Mouse (Mus musculus): Measurements from ENCODE around the gene Zfp580. TPM values are rescaled to one million over a fixed set of nuclear protein-coding genes. Genes with fewer than 3 reads are reported as not detected.

The Zfp580 gene
- polyA plus RNA-seq, 1 experiment from 2014 or later = 14.1 TPM

DNA sequence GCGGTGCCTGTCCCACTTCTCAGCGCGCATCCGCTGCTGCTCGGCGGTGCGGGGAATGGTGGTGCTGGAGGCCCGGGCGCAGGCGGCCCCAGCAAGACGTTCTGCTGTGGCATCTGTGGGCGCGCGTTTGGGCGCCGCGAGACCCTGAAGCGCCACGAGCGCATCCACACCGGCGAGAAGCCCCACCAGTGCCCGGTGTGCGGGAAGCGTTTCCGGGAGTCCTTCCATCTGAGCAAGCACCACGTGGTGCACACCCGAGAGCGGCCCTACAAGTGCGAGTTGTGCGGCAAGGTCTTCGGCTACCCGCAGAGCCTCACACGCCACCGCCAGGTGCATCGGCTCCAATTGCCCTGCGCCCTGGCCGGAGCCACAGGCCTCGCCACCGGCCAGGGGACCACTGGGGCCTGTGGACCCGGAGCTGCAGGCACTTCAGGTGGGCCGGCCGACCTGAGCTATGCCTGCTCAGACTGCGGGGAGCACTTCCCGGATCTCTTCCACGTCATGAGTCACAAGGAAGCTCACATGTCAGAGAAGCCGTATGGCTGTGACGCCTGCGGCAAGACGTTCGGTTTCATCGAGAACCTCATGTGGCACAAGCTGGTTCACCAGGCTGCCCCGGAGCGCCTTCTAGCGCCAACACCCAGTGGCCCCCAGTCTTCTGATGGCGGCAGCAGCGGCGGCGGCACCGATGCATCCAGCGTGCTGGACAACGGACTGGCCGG lies 20.6 kb upstream of the Zfp580 start:
- DNase-seq (ENCODE audit: low spot score) = no peak
- Histone ChIP-seq H3K4me3 (ENCODE audit: low read depth, low read length) (0 out of 2 replicates have a peak overlapping the region, but pooled peaks have one; percentile 14), H3K27ac (ENCODE audit: low read depth, low read length) (no peak overlapping the region), H3K4me1 (replicated peaks; ENCODE audit: control insufficient read depth, insufficient read depth, low read length) (no peaks in the 10 kb centered on the region), H3K9ac (ENCODE audit: low read depth, low read length) (no peak overlapping the region), H3K36me3 (ENCODE audit: control insufficient read depth, insufficient read depth, low read length) (peaks cover 73% of the 10 kb centered on the region), H3K4me2 (no peak overlapping the region), H3K27me3 (replicated peaks; ENCODE audit: control insufficient read depth, insufficient read depth, low read length) (no peaks in the 10 kb centered on the region), H3K9me3 (ENCODE audit: control insufficient read depth, low read length) (peaks cover 32% of the 10 kb centered on the region)
- ATAC-seq (replicated peaks; ENCODE audit: low FRiP score) = no peak
- WGBS = 86% methylated on average over 63 of the region's 63 CpGs

DNA sequence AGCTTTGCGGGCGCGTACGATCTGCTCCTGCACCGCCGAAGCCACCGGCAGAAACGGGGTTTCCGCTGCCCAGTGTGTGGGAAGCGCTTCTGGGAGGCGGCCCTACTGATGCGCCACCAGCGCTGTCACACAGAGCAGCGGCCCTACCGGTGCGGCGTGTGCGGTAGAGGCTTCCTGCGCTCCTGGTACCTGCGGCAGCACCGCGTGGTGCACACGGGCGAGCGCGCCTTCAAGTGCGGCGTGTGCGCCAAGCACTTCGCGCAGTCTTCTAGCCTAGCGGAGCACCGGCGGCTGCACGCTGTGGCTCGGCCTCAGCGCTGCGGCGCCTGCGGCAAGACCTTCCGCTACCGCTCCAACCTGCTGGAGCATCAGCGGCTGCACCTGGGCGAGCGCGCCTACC lies 19.8 kb upstream of the Zfp580 start:
- H3K36me3 ChIP-seq (ENCODE audit: control insufficient read depth, insufficient read depth, low read length) = peaks cover 72% of the 10 kb centered on the region
- no peak overlapping the region for H3K4me2 ChIP-seq
- ATAC-seq (replicated peaks; ENCODE audit: low FRiP score) (no peak), DNase-seq (ENCODE audit: low spot score) (no peak)
- H3K27ac ChIP-seq (ENCODE audit: low read depth, low read length) = no peak overlapping the region
- H3K27me3 ChIP-seq (replicated peaks; ENCODE audit: control insufficient read depth, insufficient read depth, low read length) = no peaks in the 10 kb centered on the region
- H3K9me3 ChIP-seq (ENCODE audit: control insufficient read depth, low read length) = peaks cover 32% of the 10 kb centered on the region
- no peaks in the 10 kb centered on the region for H3K4me1 ChIP-seq (replicated peaks; ENCODE audit: control insufficient read depth, insufficient read depth, low read length)
- WGBS = 84% methylated on average over 46 of the region's 46 CpGs
- H3K9ac ChIP-seq (ENCODE audit: low read depth, low read length) = no peak overlapping the region
- no peak overlapping the region for H3K4me3 ChIP-seq (ENCODE audit: low read depth, low read length)

DNA sequence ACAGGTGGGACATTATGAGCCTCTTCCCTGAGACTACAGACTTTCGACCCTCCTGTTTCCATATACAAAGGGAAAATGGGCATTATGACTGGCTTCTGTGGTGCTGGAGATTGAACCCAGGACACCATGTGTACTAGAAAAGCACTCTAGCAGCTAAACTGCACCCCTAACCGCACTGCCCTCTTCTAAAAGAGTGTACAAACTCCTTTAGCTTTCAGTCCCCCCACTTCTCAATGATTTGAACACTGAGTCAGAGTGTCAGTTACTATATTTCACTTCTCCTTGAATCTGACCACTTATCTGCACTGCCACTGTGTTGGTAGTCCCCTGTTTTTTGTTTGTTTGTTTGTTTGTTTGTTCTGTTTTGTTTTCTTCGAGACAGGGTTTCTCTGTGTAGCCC lies 17.5 kb upstream of the Zfp580 start, which contains the start of gene 4632433K11Rik:
TSS of gene 4632433K11Rik (plus strand) at position 301 of the 400 bp plus-strand sequence.
- Histone ChIP-seq H3K4me1 (replicated peaks; ENCODE audit: control insufficient read depth, insufficient read depth, low read length) (peaks cover 6% of the 10 kb centered on the region), H3K9ac (ENCODE audit: low read depth, low read length) (no peak within 1 kb of the TSS), H3K36me3 (ENCODE audit: control insufficient read depth, insufficient read depth, low read length) (peaks cover 60% of the 10 kb centered on the region), H3K4me2 (no peak within 1 kb of the TSS), H3K27me3 (replicated peaks; ENCODE audit: control insufficient read depth, insufficient read depth, low read length) (no peaks in the 10 kb centered on the region), H3K9me3 (ENCODE audit: control insufficient read depth, low read length) (peaks cover 31% of the 10 kb centered on the region), H3K4me3 (ENCODE audit: low read depth, low read length) (no peak within 1 kb of the TSS), H3K27ac (ENCODE audit: low read depth, low read length) (no peak within 1 kb of the TSS)
- WGBS = 83% methylated on average over 3 of the region's 3 CpGs
- DNase-seq (ENCODE audit: low spot score) (no peak), ATAC-seq (replicated peaks; ENCODE audit: low FRiP score) (no peak)

DNA sequence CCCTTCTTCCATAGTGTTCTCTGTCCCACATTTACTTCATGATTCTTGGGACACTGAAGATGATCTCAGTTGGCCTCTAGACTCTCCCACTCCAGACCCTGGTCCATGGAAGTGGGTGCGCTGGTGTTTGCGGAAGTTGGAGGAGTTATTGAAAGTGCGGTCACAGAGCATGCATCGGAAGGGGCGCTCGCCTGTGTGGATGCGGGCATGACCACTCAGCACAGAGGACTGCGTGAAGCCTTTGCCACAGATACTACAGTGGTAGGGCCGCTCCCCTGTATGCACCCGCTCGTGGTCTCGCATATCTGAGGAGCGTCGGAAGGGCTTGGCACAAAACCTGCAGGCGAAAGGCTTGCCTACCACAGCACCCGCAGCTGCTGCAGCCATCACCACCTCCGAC lies 15.7 kb upstream of the Zfp580 start:
- no peaks in the 10 kb centered on the region for H3K27me3 ChIP-seq (replicated peaks; ENCODE audit: control insufficient read depth, insufficient read depth, low read length)
- H3K27ac ChIP-seq (ENCODE audit: low read depth, low read length) = no peak overlapping the region
- H3K4me3 ChIP-seq (ENCODE audit: low read depth, low read length) = no peak overlapping the region
- H3K4me2 ChIP-seq = no peak overlapping the region
- WGBS = 95% methylated on average over 17 of the region's 17 CpGs
- peaks cover 6% of the 10 kb centered on the region for H3K4me1 ChIP-seq (replicated peaks; ENCODE audit: control insufficient read depth, insufficient read depth, low read length)
- H3K9ac ChIP-seq (ENCODE audit: low read depth, low read length) = no peak overlapping the region
- H3K36me3 ChIP-seq (ENCODE audit: control insufficient read depth, insufficient read depth, low read length) = peaks cover 42% of the 10 kb centered on the region
- ATAC-seq (replicated peaks; ENCODE audit: low FRiP score) = no peak
- no peak for DNase-seq (ENCODE audit: low spot score)
- H3K9me3 ChIP-seq (ENCODE audit: control insufficient read depth, low read length) = peaks cover 14% of the 10 kb centered on the region

DNA sequence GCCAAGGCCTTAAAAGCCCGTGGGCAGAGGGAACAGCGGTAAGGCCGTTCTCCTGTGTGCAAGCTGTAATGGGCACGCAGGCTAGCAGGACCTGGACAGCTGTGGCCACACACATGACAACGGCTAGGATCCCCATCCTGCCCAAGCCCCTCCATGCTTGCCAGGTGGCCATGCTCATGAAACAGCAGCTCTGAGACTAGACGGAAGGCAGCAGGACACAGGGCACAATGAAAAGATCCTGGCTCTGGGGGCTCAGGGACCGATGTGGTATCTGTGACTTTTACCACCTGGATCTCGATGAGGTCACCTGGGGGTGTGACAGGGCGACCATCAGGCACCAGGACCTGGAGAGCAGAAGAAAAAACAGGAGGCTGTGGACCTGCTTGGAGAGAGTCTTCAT lies 15.2 kb upstream of the Zfp580 start:
- Histone ChIP-seq H3K27ac (ENCODE audit: low read depth, low read length) (no peak overlapping the region), H3K9me3 (ENCODE audit: control insufficient read depth, low read length) (peaks cover 9% of the 10 kb centered on the region), H3K27me3 (replicated peaks; ENCODE audit: control insufficient read depth, insufficient read depth, low read length) (no peaks in the 10 kb centered on the region), H3K36me3 (ENCODE audit: control insufficient read depth, insufficient read depth, low read length) (peaks cover 37% of the 10 kb centered on the region), H3K9ac (ENCODE audit: low read depth, low read length) (no peak overlapping the region), H3K4me3 (ENCODE audit: low read depth, low read length) (no peak overlapping the region), H3K4me1 (replicated peaks; ENCODE audit: control insufficient read depth, insufficient read depth, low read length) (peaks cover 6% of the 10 kb centered on the region), H3K4me2 (no peak overlapping the region)
- DNase-seq (ENCODE audit: low spot score) (no peak), ATAC-seq (replicated peaks; ENCODE audit: low FRiP score) (no peak)
- 92% methylated on average over 9 of the region's 9 CpGs for WGBS

DNA sequence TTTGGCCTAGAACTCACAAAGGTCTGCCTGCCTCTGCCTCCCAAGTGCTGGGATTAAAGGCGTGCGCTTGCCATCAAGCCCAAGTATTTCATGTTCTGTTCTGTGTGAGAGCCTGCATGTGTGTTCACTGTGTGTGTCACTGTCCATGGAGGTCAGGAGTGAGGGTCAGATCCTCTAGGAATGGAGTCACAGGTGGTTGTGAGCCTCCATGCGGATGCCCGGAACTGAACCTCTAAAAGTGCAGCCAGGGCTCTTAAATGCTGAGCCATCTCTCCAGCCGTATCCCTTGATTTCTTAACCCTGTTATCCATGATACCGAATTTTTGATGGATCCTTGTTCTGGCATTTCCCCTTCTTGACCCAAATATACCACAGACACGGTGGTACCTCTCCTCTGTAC lies 14.3 kb upstream of the Zfp580 start:
- no peak overlapping the region for H3K9ac ChIP-seq (ENCODE audit: low read depth, low read length)
- 90% methylated on average over 7 of the region's 7 CpGs for WGBS
- peaks cover 6% of the 10 kb centered on the region for H3K4me1 ChIP-seq (replicated peaks; ENCODE audit: control insufficient read depth, insufficient read depth, low read length)
- no peak overlapping the region for H3K27ac ChIP-seq (ENCODE audit: low read depth, low read length)
- ATAC-seq (replicated peaks; ENCODE audit: low FRiP score) = no peak
- no peaks in the 10 kb centered on the region for H3K27me3 ChIP-seq (replicated peaks; ENCODE audit: control insufficient read depth, insufficient read depth, low read length)
- H3K9me3 ChIP-seq (ENCODE audit: control insufficient read depth, low read length) = no peaks in the 10 kb centered on the region; the same call in 1 of the 2 replicates
- H3K4me3 ChIP-seq (ENCODE audit: low read depth, low read length) = no peak overlapping the region
- DNase-seq (ENCODE audit: low spot score) = no peak
- no peak overlapping the region for H3K4me2 ChIP-seq
- peaks cover 28% of the 10 kb centered on the region for H3K36me3 ChIP-seq (ENCODE audit: control insufficient read depth, insufficient read depth, low read length)

DNA sequence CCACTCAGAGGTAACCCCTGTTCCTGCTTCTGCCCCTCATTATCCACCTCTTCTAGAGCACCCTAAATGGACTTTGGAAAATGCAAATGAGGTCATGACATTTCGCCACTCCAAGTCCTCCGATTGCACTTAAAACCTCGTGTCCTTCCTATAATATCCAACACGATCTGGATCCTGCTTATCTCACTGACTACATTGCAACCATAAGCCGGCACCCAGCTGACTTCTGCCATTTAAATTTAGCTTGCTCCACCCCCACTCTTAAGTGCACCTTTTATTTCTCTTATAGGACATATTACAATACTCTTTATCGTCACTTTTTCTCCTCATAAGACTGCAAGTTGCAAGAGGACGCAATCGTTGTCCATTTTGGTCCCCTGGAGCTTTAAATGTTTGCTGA lies 13.9 kb upstream of the Zfp580 start:
- peak overlapping the region; percentile 94; the same call in 1 of the 2 replicates for H3K27ac ChIP-seq (ENCODE audit: low read depth, low read length)
- no peak for ATAC-seq (replicated peaks; ENCODE audit: low FRiP score)
- no peak overlapping the region for H3K9ac ChIP-seq (ENCODE audit: low read depth, low read length)
- H3K4me2 ChIP-seq = peak overlapping the region; percentile 66
- peaks cover 6% of the 10 kb centered on the region for H3K4me1 ChIP-seq (replicated peaks; ENCODE audit: control insufficient read depth, insufficient read depth, low read length)
- no peak for DNase-seq (ENCODE audit: low spot score)
- WGBS = 80% methylated on average over 8 of the region's 8 CpGs
- no peaks in the 10 kb centered on the region for H3K9me3 ChIP-seq (ENCODE audit: control insufficient read depth, low read length)
- H3K4me3 ChIP-seq (ENCODE audit: low read depth, low read length) = peak overlapping the region; percentile 75
- no peaks in the 10 kb centered on the region for H3K27me3 ChIP-seq (replicated peaks; ENCODE audit: control insufficient read depth, insufficient read depth, low read length)
- peaks cover 24% of the 10 kb centered on the region for H3K36me3 ChIP-seq (ENCODE audit: control insufficient read depth, insufficient read depth, low read length)

DNA sequence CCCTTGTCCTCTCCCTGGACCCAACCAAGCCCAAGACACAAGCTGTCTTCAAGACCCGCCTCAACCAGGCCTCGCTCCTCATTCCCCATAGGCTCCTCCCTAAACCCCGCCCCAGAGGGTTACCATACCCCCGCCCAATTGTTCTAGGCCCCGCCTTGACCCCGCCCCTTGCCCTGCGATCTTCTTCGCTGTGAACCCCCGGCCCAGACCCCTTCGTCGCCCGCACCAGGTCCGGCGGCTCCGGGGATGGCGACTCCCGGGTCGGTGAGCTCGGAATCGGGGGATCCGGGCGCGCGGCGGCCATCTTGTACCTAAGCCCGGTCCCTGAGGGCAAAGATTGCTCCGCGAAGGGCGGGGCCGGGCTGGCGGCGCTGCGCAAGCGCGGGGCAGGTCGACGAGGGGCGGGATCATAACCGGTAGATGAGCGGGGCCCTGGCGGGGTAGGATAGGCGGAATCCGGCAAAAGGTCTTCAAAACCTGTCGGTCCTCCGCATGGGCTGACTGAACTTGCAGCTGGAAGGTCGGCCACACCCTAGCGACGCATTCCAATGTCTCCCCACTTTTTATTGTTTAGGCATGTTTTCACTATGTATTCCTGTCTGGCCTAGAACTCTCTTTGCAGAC lies 13.1 kb upstream of the Zfp580 start, which contains the start of gene Zfp784:
TSS of gene Zfp784 (minus strand) at position 338 of the 624 bp plus-strand sequence.
- Histone ChIP-seq H3K4me2 (peak within 1 kb of the TSS; percentile 66), H3K4me3 (ENCODE audit: low read depth, low read length) (peak within 1 kb of the TSS; percentile 75), H3K27me3 (replicated peaks; ENCODE audit: control insufficient read depth, insufficient read depth, low read length) (no peaks in the 10 kb centered on the region), H3K9ac (ENCODE audit: low read depth, low read length) (peak within 1 kb of the TSS; percentile 84), H3K27ac (ENCODE audit: low read depth, low read length) (peak within 1 kb of the TSS; percentile 94), H3K4me1 (replicated peaks; ENCODE audit: control insufficient read depth, insufficient read depth, low read length) (peaks cover 6% of the 10 kb centered on the region), H3K9me3 (ENCODE audit: control insufficient read depth, low read length) (no peaks in the 10 kb centered on the region), H3K36me3 (ENCODE audit: control insufficient read depth, insufficient read depth, low read length) (peaks cover 17% of the 10 kb centered on the region; the same call in 1 of the 2 replicates)
- under 1% methylated on average over 48 of the region's 48 CpGs for WGBS
- DNase-seq (ENCODE audit: low spot score) = peak; percentile 96
- peak; percentile 98 for ATAC-seq (replicated peaks; ENCODE audit: low FRiP score)

Measured in liver, embryonic 11.5 days (tissue).